8 mouse cellular contexts compared by ENCODE assay signal in the genomic region with DNA sequence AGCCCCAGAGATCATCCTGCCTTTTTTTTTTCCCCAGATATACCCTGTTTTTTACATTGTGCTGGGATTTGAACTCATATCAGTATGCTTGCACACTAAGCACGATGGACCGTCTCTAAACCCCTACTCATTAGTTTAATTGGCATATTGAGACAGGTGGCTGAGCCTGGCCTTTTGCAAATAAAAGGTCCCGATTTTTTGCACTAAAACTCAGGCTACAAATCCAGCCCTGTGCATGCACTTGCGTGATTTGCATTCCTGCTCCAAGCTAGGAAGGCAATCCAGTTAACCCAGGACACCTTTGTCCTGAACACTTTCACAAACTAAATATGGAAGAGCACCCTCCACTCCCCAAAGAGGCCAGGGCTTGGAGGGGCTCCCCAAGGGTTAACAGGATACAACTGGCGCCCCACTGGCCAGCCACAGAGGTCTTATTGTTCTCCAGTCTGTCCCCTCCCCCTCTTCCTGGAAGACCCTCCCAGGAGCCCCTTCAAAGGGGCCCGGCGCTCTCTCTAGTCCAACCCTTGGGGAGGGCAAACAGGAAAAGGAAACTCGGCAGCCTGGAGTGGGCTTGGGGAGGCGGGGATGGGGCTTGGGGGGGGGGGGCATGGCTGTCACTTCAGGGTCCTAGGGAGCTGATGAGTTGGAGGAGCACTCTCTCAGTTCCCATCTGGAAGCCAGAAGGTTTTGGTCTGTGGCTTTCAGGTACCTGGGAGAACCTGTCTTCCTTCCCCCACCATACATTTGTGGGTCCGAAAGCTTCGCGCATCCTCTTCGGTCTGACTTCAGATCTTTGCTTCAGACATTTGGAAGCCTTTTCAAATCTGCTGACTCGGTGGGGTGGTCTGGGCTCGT. TPM values are rescaled to one million over a fixed set of nuclear protein-coding genes. Genes with fewer than 3 reads are reported as not detected.
DNase-seq lines count a peak whose midpoint lies in the region; ATAC-seq and TF ChIP-seq lines count a peak whose summit lies in the region.

No protein-coding gene starts in this region.

- peak overlapping the region; percentile 71 for H3K9ac ChIP-seq in lung, embryonic 14.5 days
- H3K9ac ChIP-seq in midbrain, embryonic 16.5 days (ENCODE audit: low read depth, low read length), result peak overlapping the region; percentile 48; the same call in 1 of the 2 replicates

- H3K27me3 ChIP-seq in lung, embryonic 14.5 days (ENCODE audit: insufficient read depth, low read length), result no peaks in the 10 kb centered on the region
- 0 out of 2 replicates have a peak, but pooled peaks cover 3% of the 10 kb centered on the region for H3K27me3 ChIP-seq in midbrain, embryonic 16.5 days (ENCODE audit: control insufficient read depth, insufficient read depth, low read depth, low read length)

- 2% methylated on average over 15 of the region's 15 CpGs for WGBS in lung, embryonic 14.5 days
- 1% methylated on average over 15 of the region's 15 CpGs for WGBS in midbrain, embryonic 16.5 days

- peak overlapping the region; percentile 91 for H3K4me2 ChIP-seq in lung, embryonic 14.5 days
- peak overlapping the region; percentile 47 for H3K4me2 ChIP-seq in midbrain, embryonic 16.5 days (ENCODE audit: low read length)

- peak; percentile 67 for ATAC-seq in lung, embryonic 14.5 days (ENCODE audit: insufficient read depth)
- peak; percentile 52; the same call in 1 of the 2 replicates for ATAC-seq in midbrain, embryonic 16.5 days
- ATAC-seq in erythroid progenitor cell, adult 5-6 weeks (replicated peaks; ENCODE audit: low FRiP score, poor library complexity, severe bottlenecking), result no peak

- no peak for TF ChIP-seq CTCF in lung, embryonic 14.5 days (IDR thresholded peaks at IDR 0.05; ENCODE audit: low read depth)

- H3K4me3 ChIP-seq in lung, embryonic 14.5 days (ENCODE audit: low read depth, low read length), result peak overlapping the region; percentile 39
- H3K4me3 ChIP-seq in midbrain, embryonic 16.5 days (ENCODE audit: low read depth, low read length), result peak overlapping the region; percentile 30

- peaks cover 29% of the 10 kb centered on the region for H3K4me1 ChIP-seq in lung, embryonic 14.5 days (ENCODE audit: insufficient read depth)
- H3K4me1 ChIP-seq in midbrain, embryonic 16.5 days (ENCODE audit: control insufficient read depth, insufficient read depth, low read length), result peaks cover 16% of the 10 kb centered on the region; the same call in 1 of the 2 replicates

- H3K27ac ChIP-seq in lung, embryonic 14.5 days (ENCODE audit: low read depth), result peak overlapping the region; percentile 99
- H3K27ac ChIP-seq in midbrain, embryonic 16.5 days (ENCODE audit: low read length), result peak overlapping the region; percentile 74

- intact Hi-C loops in gastrocnemius, postnatal 36 days (cut with DNase I), result no loop called here

- H3K9me3 ChIP-seq in lung, embryonic 14.5 days (ENCODE audit: low read depth, low read length), result no peaks in the 10 kb centered on the region
- H3K9me3 ChIP-seq in midbrain, embryonic 16.5 days (replicated peaks; ENCODE audit: control insufficient read depth, low read length, poor library complexity, severe bottlenecking), result no peaks in the 10 kb centered on the region

- DNase-seq in lung, embryonic 14.5 days, result peak; percentile 89
- no peak for DNase-seq in lung, adult 18-20 months
- peak; percentile 36 for DNase-seq in heart, adult 8-10 months (ENCODE audit: low spot score)
- DNase-seq in kidney, postnatal 4 days, result peak; percentile 52 to 69
- DNase-seq in B cell, adult 2 months, result no peak
- DNase-seq in gastrocnemius, postnatal 36 days, result no peak

- no peaks in the 10 kb centered on the region for H3K36me3 ChIP-seq in lung, embryonic 14.5 days (ENCODE audit: insufficient read depth)
- H3K36me3 ChIP-seq in midbrain, embryonic 16.5 days (ENCODE audit: control insufficient read depth, insufficient read depth, low read length), result no peaks in the 10 kb centered on the region

RNA-seq across cellular contexts. Expression of gene Ier2, which starts 7.1 kb away (rescaled TPM):
- polyA plus RNA-seq in lung, embryonic 14.5 days (2014; fragmentation: Nextera tagmentation; extraction: Ambion mirVana), result 81.7 and 83.8 TPM in 2 replicates
- total RNA-seq in heart, adult 8-10 months (2022), result 10 to 100 TPM; 12.8 to 26.9 (median 17.4) TPM
- 13.0 and 16.3 TPM in 2 replicates for polyA plus RNA-seq in midbrain, embryonic 16.5 days (2015; fragmentation: Nextera tagmentation; extraction: Ambion mirVana)
- 10.9 and 16.2 TPM in 2 replicates for total RNA-seq in erythroid progenitor cell, adult 5-6 weeks (2015; ENCODE audit: low replicate concordance)
- total RNA-seq in erythroid progenitor cell, adult 5-6 weeks (2017; ENCODE audit: low replicate concordance), result 7.6 and 8.1 TPM in 2 replicates
- 1 to 10 TPM; 5.6 to 9.3 TPM for total RNA-seq in gastrocnemius, postnatal 36 days (2021)

RNA-seq across cellular contexts. Expression of gene Trmt1, which starts 30.5 kb away (rescaled TPM):
- polyA plus RNA-seq in lung, embryonic 14.5 days (2014; fragmentation: Nextera tagmentation; extraction: Ambion mirVana), result 66.1 and 68.6 TPM in 2 replicates
- 10 to 100 TPM; 30.9 to 41.7 (median 38.5) TPM for total RNA-seq in heart, adult 8-10 months (2022)
- polyA plus RNA-seq in midbrain, embryonic 16.5 days (2015; fragmentation: Nextera tagmentation; extraction: Ambion mirVana), result 59.0 and 68.1 TPM in 2 replicates
- total RNA-seq in erythroid progenitor cell, adult 5-6 weeks (2015; ENCODE audit: low replicate concordance), result 7.9 and 13.4 TPM in 2 replicates
- total RNA-seq in erythroid progenitor cell, adult 5-6 weeks (2017; ENCODE audit: low replicate concordance), result 18.4 and 23.1 TPM in 2 replicates
- total RNA-seq in gastrocnemius, postnatal 36 days (2021), result 10 to 100 TPM; 39.8 to 43.3 TPM

RNA-seq across cellular contexts. Expression of gene Nacc1, which starts 32.1 kb away (rescaled TPM):
- 29.8 and 33.8 TPM in 2 replicates for polyA plus RNA-seq in lung, embryonic 14.5 days (2014; fragmentation: Nextera tagmentation; extraction: Ambion mirVana)
- 10 to 100 TPM; 26.7 to 36.0 (median 33.4) TPM for total RNA-seq in heart, adult 8-10 months (2022)
- polyA plus RNA-seq in midbrain, embryonic 16.5 days (2015; fragmentation: Nextera tagmentation; extraction: Ambion mirVana), result 13.0 and 14.2 TPM in 2 replicates
- 24.3 and 25.6 TPM in 2 replicates for total RNA-seq in erythroid progenitor cell, adult 5-6 weeks (2015; ENCODE audit: low replicate concordance)
- 11.8 and 16.9 TPM in 2 replicates for total RNA-seq in erythroid progenitor cell, adult 5-6 weeks (2017; ENCODE audit: low replicate concordance)
- 10 to 100 TPM; 18.1 to 20.1 TPM for total RNA-seq in gastrocnemius, postnatal 36 days (2021)

RNA-seq across cellular contexts. Expression of gene Lyl1, which starts 45.7 kb away (rescaled TPM):
- 12.0 and 12.5 TPM in 2 replicates for polyA plus RNA-seq in lung, embryonic 14.5 days (2014; fragmentation: Nextera tagmentation; extraction: Ambion mirVana)
- total RNA-seq in heart, adult 8-10 months (2022), result 1 to 10 TPM; 3.5 to 4.8 (median 4.3) TPM
- polyA plus RNA-seq in midbrain, embryonic 16.5 days (2015; fragmentation: Nextera tagmentation; extraction: Ambion mirVana), result 2.2 and 3.1 TPM in 2 replicates
- total RNA-seq in erythroid progenitor cell, adult 5-6 weeks (2015; ENCODE audit: low replicate concordance), result 98.7 and 109 TPM in 2 replicates
- total RNA-seq in erythroid progenitor cell, adult 5-6 weeks (2017; ENCODE audit: low replicate concordance), result 54.7 and 70.5 TPM in 2 replicates
- total RNA-seq in gastrocnemius, postnatal 36 days (2021), result 1 to 10 TPM in 1 of 2 experiments, under 1 TPM in 1; 0.96 to 1.4 TPM

Comparison
In these comparisons a context has a peak if more than half of its experiments do, and no peak if none do; other contexts are left out.
1. DNase-seq: peak in lung, embryonic 14.5 days (single experiment), heart, adult 8-10 months (single experiment) and kidney, postnatal 4 days (2 of 2); none in lung, adult 18-20 months (0 of 2), B cell, adult 2 months (0 of 2) and gastrocnemius, postnatal 36 days (0 of 2).